Comparison of ENCODE assay signal across 8 mouse cellular contexts in the genomic region with DNA sequence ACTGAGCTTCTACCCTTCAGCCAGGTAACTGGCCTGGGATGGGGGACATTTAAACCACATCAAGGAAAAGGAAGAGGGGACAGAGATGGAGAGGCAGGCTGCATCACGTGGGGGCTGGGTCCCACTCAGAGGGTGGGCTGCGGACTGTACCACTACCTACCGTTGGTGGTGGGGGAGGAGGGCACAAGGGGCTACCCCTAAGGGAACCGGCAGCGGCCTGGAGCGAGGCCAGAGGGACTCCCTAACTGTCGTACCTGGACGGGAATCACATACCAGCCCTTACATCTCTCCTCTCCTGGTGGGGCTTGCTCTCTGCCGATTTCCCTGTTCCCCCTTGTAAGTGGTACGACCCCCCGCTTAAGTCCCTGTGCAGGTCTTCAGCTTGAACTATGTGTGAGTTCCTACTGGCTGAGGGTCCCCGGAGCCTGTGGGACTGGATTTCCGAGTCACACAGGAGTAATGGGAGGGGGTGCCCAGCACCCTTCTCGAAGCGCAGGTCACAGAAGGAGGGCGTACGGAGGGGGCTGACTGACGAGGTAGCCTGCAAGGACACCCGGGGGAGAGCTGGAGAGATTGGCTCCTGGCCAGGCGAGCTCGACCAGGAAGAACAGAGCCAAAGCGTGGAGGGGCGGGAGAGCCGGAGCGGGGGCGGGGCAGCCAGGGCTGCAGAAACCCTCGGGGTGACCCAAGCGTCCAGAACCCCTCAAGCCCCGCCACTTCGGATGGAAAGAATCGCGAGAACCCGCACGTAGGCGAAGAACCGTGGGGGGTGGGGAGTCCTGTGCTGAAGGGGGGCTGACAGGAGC. TPM values are rescaled to one million over a fixed set of nuclear protein-coding genes. Genes with fewer than 3 reads are reported as not detected.
A peak's percentile ranks its signal among the peaks of the same experiment; 100 is the strongest.
DNase-seq lines count a peak whose midpoint lies in the region; ATAC-seq lines count a peak whose summit lies in the region.

No protein-coding gene starts in this region.

- H3K36me3 ChIP-seq in forebrain, embryonic 13.5 days (ENCODE audit: poor library complexity, severe bottlenecking), result no peaks in the 10 kb centered on the region
- no peaks in the 10 kb centered on the region for H3K36me3 ChIP-seq in neural tube, embryonic 12.5 days

- H3K9me3 ChIP-seq in forebrain, embryonic 13.5 days (replicated peaks), result no peaks in the 10 kb centered on the region
- H3K9me3 ChIP-seq in neural tube, embryonic 12.5 days, result no peaks in the 10 kb centered on the region

- peak overlapping the region; percentile 54 for H3K4me3 ChIP-seq in forebrain, embryonic 13.5 days
- H3K4me3 ChIP-seq in neural tube, embryonic 12.5 days, result peak overlapping the region; percentile 54

- 1% methylated on average over 32 of the region's 36 CpGs for WGBS in forebrain, embryonic 13.5 days
- under 1% methylated on average over 36 of the region's 36 CpGs for WGBS in neural tube, embryonic 12.5 days

- peaks cover 69% of the 10 kb centered on the region for H3K4me1 ChIP-seq in forebrain, embryonic 13.5 days
- peaks cover 77% of the 10 kb centered on the region for H3K4me1 ChIP-seq in neural tube, embryonic 12.5 days

- H3K27me3 ChIP-seq in forebrain, embryonic 13.5 days, result peaks cover 51% of the 10 kb centered on the region
- peaks cover 71% of the 10 kb centered on the region for H3K27me3 ChIP-seq in neural tube, embryonic 12.5 days (replicated peaks)

- H3K9ac ChIP-seq in forebrain, embryonic 13.5 days, result peak overlapping the region; percentile 76
- H3K9ac ChIP-seq in neural tube, embryonic 12.5 days, result peak overlapping the region; percentile 60

- peak; percentile 80 for ATAC-seq in forebrain, embryonic 13.5 days
- ATAC-seq in neural tube, embryonic 12.5 days (ENCODE audit: low FRiP score, low read depth), result peak; percentile 65

- peak; percentile 79 for DNase-seq in gastrocnemius, postnatal 10 days
- no peak for DNase-seq in gastrocnemius, adult 8-10 months (ENCODE audit: low spot score in 2 of 2)
- DNase-seq in MN1 (ENCODE audit: low spot score) (peak; percentile 63), liver (peak; percentile 60)
- DNase-seq in hindlimb bud, embryonic 11.5 days (ENCODE audit: extremely low spot score, low read depth, low spot score), result peak; percentile 61
- DNase-seq in left cerebral cortex, adult 18-20 months (ENCODE audit: low spot score in 2 of 2), result no peak

- peak overlapping the region; percentile 91 for H3K27ac ChIP-seq in forebrain, embryonic 13.5 days
- peak overlapping the region; percentile 68 for H3K27ac ChIP-seq in neural tube, embryonic 12.5 days

- peak overlapping the region; percentile 97 for H3K4me2 ChIP-seq in forebrain, embryonic 13.5 days
- peak overlapping the region; percentile 92 for H3K4me2 ChIP-seq in neural tube, embryonic 12.5 days (replicated peaks)

RNA-seq across cellular contexts. Expression of a gene that starts 1.1 kb away (rescaled TPM):
- total RNA-seq in gastrocnemius, postnatal 10 days (2021), result 10 to 100 TPM; 10.5 to 12.2 TPM
- 1 to 10 TPM; 2.5 to 5.8 (median 4.0) TPM for total RNA-seq in gastrocnemius, adult 8-10 months (2022)
- polyA plus RNA-seq in forebrain, embryonic 13.5 days (2015; fragmentation: Nextera tagmentation; extraction: Ambion mirVana), result 3.3 and 3.8 TPM in 2 replicates
- polyA plus RNA-seq in neural tube, embryonic 12.5 days (2016; fragmentation: Nextera tagmentation; extraction: Ambion mirVana), result 4.1 and 5.6 TPM in 2 replicates
- 10 to 100 TPM; 17.1 to 18.5 TPM for total RNA-seq in left cerebral cortex, adult 18-20 months (2021)

RNA-seq across cellular contexts. Expression of a gene that starts 4.8 kb away (rescaled TPM):
- total RNA-seq in gastrocnemius, postnatal 10 days (2021), result not detected
- total RNA-seq in gastrocnemius, adult 8-10 months (2022), result under 1 TPM; 0.17 to 0.31 (median 0.24) TPM
- polyA plus RNA-seq in forebrain, embryonic 13.5 days (2015; fragmentation: Nextera tagmentation; extraction: Ambion mirVana), result 0.39 and 1.00 TPM in 2 replicates
- 1.1 and 1.7 TPM in 2 replicates for polyA plus RNA-seq in neural tube, embryonic 12.5 days (2016; fragmentation: Nextera tagmentation; extraction: Ambion mirVana)
- under 1 TPM in 1 of 2 experiments, not detected in 1; 0.26 TPM for total RNA-seq in left cerebral cortex, adult 18-20 months (2021)

RNA-seq across cellular contexts. Expression of a gene that starts 4.9 kb away (rescaled TPM):
- total RNA-seq in gastrocnemius, postnatal 10 days (2021), result 100 to 1,000 TPM; 105 to 124 TPM
- 10 to 100 TPM; 25.2 to 33.8 (median 28.9) TPM for total RNA-seq in gastrocnemius, adult 8-10 months (2022)
- 1.5 TPM in 2 replicates for polyA plus RNA-seq in forebrain, embryonic 13.5 days (2015; fragmentation: Nextera tagmentation; extraction: Ambion mirVana)
- polyA plus RNA-seq in neural tube, embryonic 12.5 days (2016; fragmentation: Nextera tagmentation; extraction: Ambion mirVana), result 5.3 and 5.8 TPM in 2 replicates
- 1 to 10 TPM; 1.2 TPM for total RNA-seq in left cerebral cortex, adult 18-20 months (2021)

RNA-seq across cellular contexts. Expression of a gene that starts 14.5 kb away (rescaled TPM):
- not detected for total RNA-seq in gastrocnemius, postnatal 10 days (2021)
- not detected for total RNA-seq in gastrocnemius, adult 8-10 months (2022)
- not detected in 2 replicates for polyA plus RNA-seq in forebrain, embryonic 13.5 days (2015; fragmentation: Nextera tagmentation; extraction: Ambion mirVana)
- not detected in 2 replicates for polyA plus RNA-seq in neural tube, embryonic 12.5 days (2016; fragmentation: Nextera tagmentation; extraction: Ambion mirVana)
- total RNA-seq in left cerebral cortex, adult 18-20 months (2021), result not detected

RNA-seq across cellular contexts. Expression of a gene that starts 17.7 kb away (rescaled TPM):
- total RNA-seq in gastrocnemius, postnatal 10 days (2021), result not detected
- not detected for total RNA-seq in gastrocnemius, adult 8-10 months (2022)
- polyA plus RNA-seq in forebrain, embryonic 13.5 days (2015; fragmentation: Nextera tagmentation; extraction: Ambion mirVana), result not detected in 2 replicates
- not detected in 2 replicates for polyA plus RNA-seq in neural tube, embryonic 12.5 days (2016; fragmentation: Nextera tagmentation; extraction: Ambion mirVana)
- total RNA-seq in left cerebral cortex, adult 18-20 months (2021), result not detected

Comparison
In these comparisons a context has a peak if more than half of its experiments do, and no peak if none do; other contexts are left out.
1. DNase-seq: peak in gastrocnemius, postnatal 10 days (single experiment), MN1 (single experiment), hindlimb bud, embryonic 11.5 days (single experiment) and liver (single experiment); none in gastrocnemius, adult 8-10 months (0 of 2) and left cerebral cortex, adult 18-20 months (0 of 2).
2. RNA of a gene that starts 4.9 kb away (total RNA-seq): 105 to 124 TPM in gastrocnemius, postnatal 10 days and 25.2 to 33.8 TPM in gastrocnemius, adult 8-10 months; 1.2 TPM in left cerebral cortex, adult 18-20 months; every median in the first group is over 10 times any median in the second.